ENCODE assay signal across 7 mouse cellular contexts in genomic region chr3:104221156-104221555, GRCm38 (mm10). TPM values are rescaled to one million over a fixed set of nuclear protein-coding genes. Genes with fewer than 3 reads are reported as not detected.
DNase-seq lines count a peak whose midpoint lies in the region; ATAC-seq lines count a peak whose summit lies in the region.

No protein-coding gene starts in this region.

- no peaks in the 10 kb centered on the region for H3K27me3 ChIP-seq in hindbrain, embryonic 11.5 days (ENCODE audit: control insufficient read depth, insufficient read depth, low read length)
- no peaks in the 10 kb centered on the region for H3K27me3 ChIP-seq in lung, embryonic 16.5 days (ENCODE audit: control insufficient read depth, insufficient read depth, low read depth, low read length)

- no peaks in the 10 kb centered on the region for H3K4me1 ChIP-seq in hindbrain, embryonic 11.5 days (replicated peaks; ENCODE audit: control insufficient read depth, insufficient read depth, low read length)
- peaks cover 8% of the 10 kb centered on the region; the same call in 1 of the 2 replicates for H3K4me1 ChIP-seq in lung, embryonic 16.5 days (replicated peaks; ENCODE audit: control insufficient read depth, insufficient read depth, low read length)

- H3K4me2 ChIP-seq in hindbrain, embryonic 11.5 days (replicated peaks; ENCODE audit: low read depth, low read length), result peak overlapping the region; percentile 63
- peak overlapping the region; percentile 62 for H3K4me2 ChIP-seq in lung, embryonic 16.5 days (ENCODE audit: low read depth, low read length)

- H3K27ac ChIP-seq in hindbrain, embryonic 11.5 days (ENCODE audit: low read depth, low read length), result no peak overlapping the region
- H3K27ac ChIP-seq in lung, embryonic 16.5 days (ENCODE audit: low read length), result peak overlapping the region; percentile 86

- 13% methylated on average over 11 of the region's 11 CpGs for WGBS in hindbrain, embryonic 11.5 days
- 3% methylated on average over 11 of the region's 11 CpGs for WGBS in lung, embryonic 16.5 days

- H3K9me3 ChIP-seq in hindbrain, embryonic 11.5 days (ENCODE audit: control insufficient read depth, low read length), result no peaks in the 10 kb centered on the region
- no peaks in the 10 kb centered on the region for H3K9me3 ChIP-seq in lung, embryonic 16.5 days (ENCODE audit: control insufficient read depth, low read length)

- intact Hi-C loops in gastrocnemius, postnatal 36 days (cut with DNase I), result loop anchor here (5.0 kb wide), 1 partner anchor 221 kb away; no protein-coding TSS in a partner anchor

- H3K36me3 ChIP-seq in hindbrain, embryonic 11.5 days (ENCODE audit: control insufficient read depth, insufficient read depth, low read length), result no peaks in the 10 kb centered on the region
- no peaks in the 10 kb centered on the region for H3K36me3 ChIP-seq in lung, embryonic 16.5 days (ENCODE audit: control insufficient read depth, insufficient read depth, low read length)

- peak; percentile 70 for DNase-seq in 416B (ENCODE audit: low read depth)
- DNase-seq in CD4-positive helper T cell, adult 2 months (ENCODE audit: low read depth, low spot score), result peak; percentile 35
- no peak for DNase-seq in hindbrain, embryonic 11.5 days (ENCODE audit: low spot score)
- DNase-seq in gastrocnemius, postnatal 36 days, result no peak
- DNase-seq in embryo, embryonic 9.5 days (ENCODE audit: extremely low spot score), result no peak
- DNase-seq in spleen, postnatal 10 days (ENCODE audit: low spot score in 2 of 2), result no peak

- H3K9ac ChIP-seq in hindbrain, embryonic 11.5 days (ENCODE audit: low read depth, low read length), result peak overlapping the region; percentile 31; the same call in 1 of the 2 replicates
- H3K9ac ChIP-seq in lung, embryonic 16.5 days (ENCODE audit: low read length), result peak overlapping the region; percentile 62

- peak overlapping the region; percentile 83 for H3K4me3 ChIP-seq in hindbrain, embryonic 11.5 days (ENCODE audit: low read depth, low read length)
- H3K4me3 ChIP-seq in lung, embryonic 16.5 days (ENCODE audit: low read length), result peak overlapping the region; percentile 94

- no peak for ATAC-seq in hindbrain, embryonic 11.5 days (ENCODE audit: low FRiP score)
- no peak for ATAC-seq in lung, embryonic 16.5 days (ENCODE audit: low read depth)

RNA-seq across cellular contexts. Expression of gene Magi3, which starts 1.0 kb away (rescaled TPM):
- polyA plus RNA-seq in hindbrain, embryonic 11.5 days (2014; fragmentation: Nextera tagmentation; extraction: Ambion mirVana), result 4.5 and 7.4 TPM in 2 replicates
- polyA plus RNA-seq in lung, embryonic 16.5 days (2015; fragmentation: Nextera tagmentation; extraction: Ambion mirVana), result 9.8 and 11.0 TPM in 2 replicates
- 1 to 10 TPM; 1.8 to 2.4 TPM for total RNA-seq in gastrocnemius, postnatal 36 days (2021)

Comparison
In these comparisons a context has a peak if more than half of its experiments do, and no peak if none do; other contexts are left out.
1. DNase-seq: peak in 416B (single experiment) and CD4-positive helper T cell, adult 2 months (single experiment); none in hindbrain, embryonic 11.5 days (single experiment), gastrocnemius, postnatal 36 days (0 of 2), embryo, embryonic 9.5 days (single experiment) and spleen, postnatal 10 days (0 of 2).